Mouse (Mus musculus) heart, embryonic 11.5 days (tissue): ENCODE data around the gene Ythdf1. TPM values are rescaled to one million over a fixed set of nuclear protein-coding genes. Genes with fewer than 3 reads are reported as not detected.

Experiments used
- ATAC-seq: fragments of 200-750 bp; cut with Nextera tagmentation; replicated peaks from 2 replicates; pipeline ENCODE4 v1.8.0; 2017; ENCODE audit warnings: moderate library complexity; ENCODE audit not compliant: insufficient number of reproducible peaks, low FRiP score, low TSS enrichment
- H3K27ac ChIP-seq: fragments of 300-500 bp; sonication (generic); 2 replicates; pipeline ENCODE4 v1.5.1; 2014; ENCODE audit warnings: mild to moderate bottlenecking, low read depth, low read length
- H3K27me3 ChIP-seq: fragments of 300-500 bp; sonication (generic); 2 replicates; pipeline ENCODE4 v1.6.1; 2014; ENCODE audit warnings: mild to moderate bottlenecking, low read length, mixed read lengths; ENCODE audit not compliant: control insufficient read depth, insufficient read depth
- H3K36me3 ChIP-seq: fragments of 300-500 bp; sonication (generic); 2 replicates; pipeline ENCODE4 v1.6.1; 2014; ENCODE audit warnings: mild to moderate bottlenecking, low read length, moderate library complexity, mixed read lengths; ENCODE audit not compliant: control insufficient read depth, insufficient read depth
- H3K4me1 ChIP-seq: fragments of 300-500 bp; sonication (generic); 2 replicates; pipeline ENCODE4 v1.6.1; 2014; ENCODE audit warnings: low read length; ENCODE audit not compliant: control insufficient read depth, insufficient read depth
- H3K4me2 ChIP-seq: fragments of 300-500 bp; sonication (generic); 2 replicates; pipeline ENCODE4 v1.6.1; 2014; ENCODE audit warnings: mild to moderate bottlenecking, moderate library complexity
- H3K4me3 ChIP-seq: fragments of 300-500 bp; sonication (generic); 2 replicates; pipeline ENCODE4 v1.5.1; 2014; ENCODE audit warnings: low read depth, low read length
- H3K9ac ChIP-seq: fragments of 300-500 bp; sonication (generic); 2 replicates; pipeline ENCODE4 v1.6.1; 2014; ENCODE audit warnings: mild to moderate bottlenecking, low read depth, low read length, moderate library complexity
- H3K9me3 ChIP-seq: fragments of 300-500 bp; sonication (generic); replicated peaks from 2 replicates; pipeline ENCODE4 v1.6.1; 2016; ENCODE audit warnings: low read length; ENCODE audit not compliant: control insufficient read depth
- WGBS: fragments of 180-500 bp; shearing (Covaris S2); extraction: QIAGEN DNeasy Blood & Tissue Kit; methylation state at CpG from one replicate; pipeline ENCODE4 v1.1.7; 2014; ENCODE audit not compliant: insufficient replicate concordance; 5-methylcytosine and 5-hydroxymethylcytosine counted together
- polyA plus RNA-seq: library from polyadenylated mRNA; unstranded; fragments of >200 nt; fragmentation: Nextera tagmentation; extraction: Ambion mirVana; gene quantifications from 2 replicates; pipeline ENCODE4 v1.2.1, GENCODE M21; 2014

Gene Ythdf1
- polyA plus RNA-seq, 1 experiment from 2014 or later = 39.8 TPM

GRCm38 (mm10) chr2:180897857-180898256 lies 22.9 kb downstream of the Ythdf1 start:
- Histone ChIP-seq H3K4me2 (no peak overlapping the region), H3K9ac (no peak overlapping the region), H3K27ac (no peak overlapping the region), H3K4me1 (peaks cover 14% of the 10 kb centered on the region), H3K4me3 (no peak overlapping the region), H3K9me3 (no peaks in the 10 kb centered on the region), H3K36me3 (no peaks in the 10 kb centered on the region), H3K27me3 (peaks cover 51% of the 10 kb centered on the region)
- ATAC-seq = no peak
- 71% methylated on average over 6 of the region's 6 CpGs for WGBS

GRCm38 (mm10) chr2:180896819-180897625 lies 23.7 kb downstream of the Ythdf1 start:
- ATAC-seq = no peak
- Histone ChIP-seq H3K4me1 (peaks cover 14% of the 10 kb centered on the region), H3K9ac (no peak overlapping the region), H3K27me3 (peaks cover 60% of the 10 kb centered on the region), H3K27ac (no peak overlapping the region), H3K4me3 (no peak overlapping the region), H3K9me3 (no peaks in the 10 kb centered on the region), H3K4me2 (no peak overlapping the region), H3K36me3 (no peaks in the 10 kb centered on the region)
- WGBS = 70% methylated on average over 15 of the region's 15 CpGs

- Histone ChIP-seq H3K4me1 (peaks cover 14% of the 10 kb centered on the region), H3K4me2 (no peak overlapping the region), H3K36me3 (no peaks in the 10 kb centered on the region), H3K27me3 (peaks cover 70% of the 10 kb centered on the region), H3K9ac (no peak overlapping the region), H3K4me3 (no peak overlapping the region), H3K27ac (no peak overlapping the region), H3K9me3 (no peaks in the 10 kb centered on the region)
- 56% methylated on average over 11 of the region's 11 CpGs for WGBS
- no peak for ATAC-seq
These were observed 24.8 kb downstream of the Ythdf1 start for GRCm38 (mm10) chr2:180895837-180896525.

GRCm38 (mm10) chr2:180895321-180895720 lies 25.4 kb downstream of the Ythdf1 start:
- Histone ChIP-seq H3K9me3 (no peaks in the 10 kb centered on the region), H3K4me1 (peaks cover 14% of the 10 kb centered on the region), H3K27me3 (peaks cover 77% of the 10 kb centered on the region), H3K4me2 (no peak overlapping the region), H3K9ac (no peak overlapping the region), H3K4me3 (no peak overlapping the region), H3K27ac (no peak overlapping the region), H3K36me3 (no peaks in the 10 kb centered on the region)
- ATAC-seq = no peak
- 77% methylated on average over 3 of the region's 3 CpGs for WGBS

GRCm38 (mm10) chr2:180894734-180895133 lies 26.0 kb downstream of the Ythdf1 start:
- Histone ChIP-seq H3K4me3 (peak overlapping the region; percentile 53), H3K4me1 (peaks cover 14% of the 10 kb centered on the region), H3K27ac (no peak overlapping the region), H3K4me2 (peak overlapping the region; percentile 86), H3K27me3 (peaks cover 83% of the 10 kb centered on the region), H3K9me3 (no peaks in the 10 kb centered on the region), H3K9ac (no peak overlapping the region), H3K36me3 (no peaks in the 10 kb centered on the region)
- ATAC-seq = no peak
- 3% methylated on average over 13 of the region's 13 CpGs for WGBS

GRCm38 (mm10) chr2:180894029-180894623 lies 26.6 kb downstream of the Ythdf1 start:
- H3K9me3 ChIP-seq = no peaks in the 10 kb centered on the region
- H3K27ac ChIP-seq = no peak overlapping the region
- H3K9ac ChIP-seq = no peak overlapping the region
- under 1% methylated on average over 47 of the region's 57 CpGs for whole genome bisulfite sequencing
- ATAC-seq = no peak
- H3K4me2 ChIP-seq = peak overlapping the region; percentile 86
- H3K36me3 ChIP-seq = no peaks in the 10 kb centered on the region
- peaks cover 14% of the 10 kb centered on the region for H3K4me1 ChIP-seq
- peaks cover 89% of the 10 kb centered on the region for H3K27me3 ChIP-seq
- H3K4me3 ChIP-seq = peak overlapping the region; percentile 53

- H3K36me3 ChIP-seq = no peaks in the 10 kb centered on the region
- H3K9me3 ChIP-seq = no peaks in the 10 kb centered on the region
- peaks cover 14% of the 10 kb centered on the region for H3K4me1 ChIP-seq
- H3K4me3 ChIP-seq = peak overlapping the region; percentile 53
- no peak overlapping the region for H3K9ac ChIP-seq
- H3K27ac ChIP-seq = no peak overlapping the region
- peak; percentile 23; the same call in 1 of the 2 replicates for ATAC-seq
- 1% methylated on average over 47 of the region's 50 CpGs for WGBS
- peaks cover 94% of the 10 kb centered on the region for H3K27me3 ChIP-seq
- peak overlapping the region; percentile 86 for H3K4me2 ChIP-seq
These were observed 27.2 kb downstream of the Ythdf1 start for GRCm38 (mm10) chr2:180893537-180894028.

GRCm38 (mm10) chr2:180892841-180893521 lies 27.8 kb downstream of the Ythdf1 start:
- whole genome bisulfite sequencing = under 1% methylated on average over 91 of the region's 97 CpGs
- Histone ChIP-seq H3K4me1 (peaks cover 14% of the 10 kb centered on the region), H3K9me3 (no peaks in the 10 kb centered on the region), H3K27me3 (peaks cover 96% of the 10 kb centered on the region), H3K4me3 (peak overlapping the region; percentile 53), H3K27ac (no peak overlapping the region), H3K36me3 (no peaks in the 10 kb centered on the region), H3K4me2 (peak overlapping the region; percentile 86), H3K9ac (no peak overlapping the region)
- no peak for ATAC-seq
